Mouse (Mus musculus) liver, embryonic 16.5 days (tissue): ENCODE data around the gene Tas2r143. TPM values are rescaled to one million over a fixed set of nuclear protein-coding genes. Genes with fewer than 3 reads are reported as not detected.

Experiments
- ATAC-seq: fragments of 200-750 bp; cut with Nextera tagmentation; 2 replicates; pipeline ENCODE4 v1.8.0; 2017; ENCODE audit warnings: low read depth, mild to moderate bottlenecking, moderate number of reproducible peaks, moderate library complexity
- H3K27ac ChIP-seq: fragments of 300-500 bp; sonication (generic); 2 replicates; pipeline ENCODE4 v1.5.1; 2014; ENCODE audit warnings: mild to moderate bottlenecking, low read length
- H3K27me3 ChIP-seq: fragments of 300-500 bp; sonication (generic); 2 replicates; pipeline ENCODE4 v1.6.1; 2014; ENCODE audit warnings: low read depth, low read length, mixed read lengths; ENCODE audit not compliant: control insufficient read depth, insufficient read depth
- H3K36me3 ChIP-seq: fragments of 300-500 bp; sonication (generic); 2 replicates; pipeline ENCODE4 v1.6.1; 2014; ENCODE audit warnings: mild to moderate bottlenecking; ENCODE audit not compliant: control insufficient read depth, insufficient read depth
- H3K4me1 ChIP-seq: fragments of 300-500 bp; sonication (generic); 2 replicates; pipeline ENCODE4 v1.6.1; 2014; ENCODE audit warnings: low read depth, low read length, mixed read lengths; ENCODE audit not compliant: control insufficient read depth
- H3K4me2 ChIP-seq: fragments of 300-500 bp; sonication (generic); 2 replicates; pipeline ENCODE4 v1.6.1; 2014; ENCODE audit warnings: low read depth, low read length, mixed read lengths
- H3K4me3 ChIP-seq: fragments of 300-500 bp; sonication (generic); 2 replicates; pipeline ENCODE4 v1.5.1; 2014; ENCODE audit warnings: low read depth, mild to moderate bottlenecking, low read length
- H3K9ac ChIP-seq: fragments of 300-500 bp; sonication (generic); 2 replicates; pipeline ENCODE4 v1.6.1; 2014; ENCODE audit warnings: low read depth, low read length
- H3K9me3 ChIP-seq: fragments of 300-500 bp; sonication (generic); replicated peaks from 2 replicates; pipeline ENCODE4 v1.6.1; 2016; ENCODE audit warnings: low read length; ENCODE audit not compliant: control insufficient read depth
- WGBS: fragments of 180-500 bp; shearing (Covaris S2); extraction: QIAGEN DNeasy Blood & Tissue Kit; methylation state at CpG from one replicate; pipeline ENCODE4 v1.1.7; 2014; ENCODE audit not compliant: insufficient replicate concordance; 5-methylcytosine and 5-hydroxymethylcytosine counted together
- polyA plus RNA-seq: library from polyadenylated mRNA; unstranded; fragments of >200 nt; fragmentation: Nextera tagmentation; extraction: Ambion mirVana; gene quantifications from 2 replicates; pipeline ENCODE4 v1.2.1, GENCODE M21; 2015

Tas2r143 gene
- polyA plus RNA-seq, 1 experiment from 2014 or later = not detected

DNA sequence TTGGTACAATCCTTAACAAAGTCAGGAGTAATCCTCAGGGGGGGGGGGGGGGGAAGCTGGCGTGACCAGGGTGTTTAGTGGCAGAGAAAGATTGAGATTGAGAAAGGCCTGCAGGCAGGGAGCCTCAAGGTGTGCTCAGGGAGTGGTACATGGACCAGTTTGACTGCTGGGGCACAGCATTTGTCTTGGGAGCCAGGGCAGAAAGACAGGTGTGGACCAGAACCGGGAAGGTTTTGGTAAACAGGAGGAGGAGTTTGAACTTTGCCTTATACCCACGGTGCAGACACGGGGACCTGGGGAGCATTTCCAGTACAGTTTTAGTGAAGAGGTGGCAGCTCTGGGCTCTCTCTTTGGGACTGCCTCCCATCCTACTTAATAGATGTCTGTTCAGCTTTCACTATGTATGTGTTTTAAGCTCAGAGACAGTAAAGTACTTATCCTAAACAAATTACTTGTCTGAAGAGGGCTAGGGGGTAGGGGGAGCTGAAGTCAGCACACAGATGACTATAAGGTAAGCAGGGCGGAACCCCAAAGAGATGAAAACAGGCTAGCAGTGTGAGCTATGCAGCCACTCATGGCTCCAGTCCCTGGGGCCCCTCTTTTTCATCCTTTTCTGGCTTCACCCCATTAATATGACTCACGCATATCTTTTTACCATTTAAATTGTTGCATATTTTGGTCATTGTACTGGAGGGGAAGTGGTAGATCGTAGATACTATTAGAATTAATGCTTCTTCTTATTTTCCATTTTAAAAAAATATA is 26.2 kb upstream of the Tas2r143 start:
- Histone ChIP-seq H3K9me3 (no peaks in the 10 kb centered on the region), H3K4me3 (peak overlapping the region; percentile 58), H3K36me3 (no peaks in the 10 kb centered on the region), H3K27me3 (no peaks in the 10 kb centered on the region), H3K4me2 (peak overlapping the region; percentile 66), H3K4me1 (no peaks in the 10 kb centered on the region; the same call in 1 of the 2 replicates), H3K27ac (peak overlapping the region; percentile 37; the same call in 1 of the 2 replicates), H3K9ac (peak overlapping the region; percentile 52; the same call in 1 of the 2 replicates)
- 31% methylated on average over 7 of the region's 7 CpGs for WGBS
- no peak for ATAC-seq

GRCm38 (mm10) chr6:42374701-42375100 is 25.3 kb upstream of the Tas2r143 start:
- no peak overlapping the region for H3K4me3 ChIP-seq
- no peak overlapping the region for H3K27ac ChIP-seq
- no peaks in the 10 kb centered on the region for H3K9me3 ChIP-seq
- 54% methylated on average over 4 of the region's 4 CpGs for WGBS
- no peak for ATAC-seq
- no peak overlapping the region for H3K4me2 ChIP-seq
- no peaks in the 10 kb centered on the region for H3K27me3 ChIP-seq
- H3K4me1 ChIP-seq = no peaks in the 10 kb centered on the region; the same call in 1 of the 2 replicates
- no peaks in the 10 kb centered on the region for H3K36me3 ChIP-seq
- H3K9ac ChIP-seq = no peak overlapping the region

GRCm38 (mm10) chr6:42375131-42375530 is 24.9 kb upstream of the Tas2r143 start:
- Histone ChIP-seq H3K4me1 (no peaks in the 10 kb centered on the region; the same call in 1 of the 2 replicates), H3K27ac (no peak overlapping the region), H3K36me3 (no peaks in the 10 kb centered on the region), H3K27me3 (no peaks in the 10 kb centered on the region), H3K9me3 (no peaks in the 10 kb centered on the region), H3K9ac (no peak overlapping the region), H3K4me2 (no peak overlapping the region), H3K4me3 (no peak overlapping the region)
- WGBS = 67% methylated on average over 2 of the region's 2 CpGs
- ATAC-seq = no peak

- Histone ChIP-seq H3K27ac (no peak overlapping the region), H3K4me3 (no peak overlapping the region), H3K36me3 (no peaks in the 10 kb centered on the region), H3K9ac (no peak overlapping the region), H3K4me2 (no peak overlapping the region), H3K4me1 (no peaks in the 10 kb centered on the region; the same call in 1 of the 2 replicates), H3K27me3 (no peaks in the 10 kb centered on the region), H3K9me3 (no peaks in the 10 kb centered on the region)
- 27% methylated on average over 4 of the region's 4 CpGs for WGBS
- ATAC-seq = no peak
These were observed 24.0 kb upstream of the Tas2r143 start for GRCm38 (mm10) chr6:42376016-42376415.

DNA sequence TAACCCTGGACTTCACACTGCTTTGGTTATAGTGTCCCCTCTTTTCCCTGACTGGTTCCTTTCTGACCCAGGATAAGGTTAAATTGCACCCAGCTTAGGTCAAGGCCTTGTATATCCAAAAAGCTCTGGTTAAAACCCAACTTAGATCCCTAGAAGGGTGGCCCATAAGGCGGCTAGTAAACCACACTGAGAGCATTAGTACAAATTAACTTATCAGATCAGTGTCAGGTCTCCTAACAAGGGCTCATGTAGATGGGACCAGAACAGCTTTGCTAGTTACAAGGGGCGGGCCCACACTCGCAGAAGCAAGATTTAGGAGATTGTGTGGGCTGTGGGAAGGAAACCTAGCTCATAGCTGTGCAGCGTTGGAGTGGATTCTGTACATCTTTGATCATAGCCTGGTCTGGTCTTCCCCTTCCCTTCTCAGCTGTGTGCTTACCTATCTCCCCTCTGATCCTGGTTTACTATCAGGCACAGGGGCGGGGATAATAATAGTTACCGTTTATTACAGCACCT is 23.5 kb upstream of the Tas2r143 start:
- Histone ChIP-seq H3K36me3 (no peaks in the 10 kb centered on the region), H3K27me3 (no peaks in the 10 kb centered on the region), H3K9me3 (no peaks in the 10 kb centered on the region), H3K9ac (no peak overlapping the region), H3K27ac (no peak overlapping the region), H3K4me1 (no peaks in the 10 kb centered on the region; the same call in 1 of the 2 replicates), H3K4me3 (no peak overlapping the region), H3K4me2 (no peak overlapping the region)
- no peak for ATAC-seq
- WGBS = 36% methylated on average over 6 of the region's 6 CpGs

GRCm38 (mm10) chr6:42377280-42377679 is 22.8 kb upstream of the Tas2r143 start:
- Histone ChIP-seq H3K4me2 (no peak overlapping the region), H3K4me3 (no peak overlapping the region), H3K4me1 (no peaks in the 10 kb centered on the region; the same call in 1 of the 2 replicates), H3K36me3 (no peaks in the 10 kb centered on the region), H3K9ac (no peak overlapping the region), H3K9me3 (no peaks in the 10 kb centered on the region), H3K27me3 (no peaks in the 10 kb centered on the region), H3K27ac (no peak overlapping the region)
- 59% methylated on average over 5 of the region's 5 CpGs for WGBS
- no peak for ATAC-seq

GRCm38 (mm10) chr6:42379551-42379950 is 20.5 kb upstream of the Tas2r143 start:
- Histone ChIP-seq H3K4me3 (no peak overlapping the region), H3K4me1 (no peaks in the 10 kb centered on the region), H3K36me3 (no peaks in the 10 kb centered on the region), H3K4me2 (no peak overlapping the region), H3K9me3 (no peaks in the 10 kb centered on the region), H3K9ac (no peak overlapping the region), H3K27me3 (no peaks in the 10 kb centered on the region), H3K27ac (no peak overlapping the region)
- WGBS = 62% methylated on average over 3 of the region's 3 CpGs
- no peak for ATAC-seq

DNA sequence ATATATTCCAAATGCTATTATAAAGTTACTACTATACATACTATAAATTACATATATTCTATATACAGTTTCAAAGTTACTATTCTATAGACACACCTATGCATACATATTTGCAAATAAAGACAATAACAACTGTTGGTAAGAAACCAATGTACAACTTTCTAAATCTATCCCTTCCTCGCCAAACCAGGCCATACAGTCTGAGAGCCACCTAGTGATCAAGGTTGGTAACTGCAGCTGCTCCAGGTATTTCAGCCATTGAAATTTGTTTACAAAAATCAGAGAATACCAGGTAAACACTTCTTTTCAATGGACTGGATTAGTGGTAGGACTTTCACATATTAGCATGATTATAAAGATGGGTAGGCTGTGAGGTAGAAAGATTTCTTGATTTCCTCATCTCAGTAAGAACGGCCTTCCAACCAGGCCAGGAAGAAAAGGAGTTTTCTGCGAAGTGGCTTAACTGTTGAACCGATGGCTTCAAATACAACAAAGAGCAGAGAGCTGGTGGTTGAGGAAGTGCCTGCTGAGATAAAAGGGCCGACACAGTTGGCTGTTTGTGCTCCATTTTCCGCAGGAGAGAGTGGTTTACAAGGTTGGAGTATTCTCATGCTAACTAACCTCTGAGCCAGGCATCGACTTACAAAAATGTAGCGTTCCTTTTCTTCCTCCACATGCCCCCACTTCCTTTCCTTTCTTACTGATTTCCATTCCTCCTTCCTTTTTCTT is 19.5 kb upstream of the Tas2r143 start:
- no peak overlapping the region for H3K27ac ChIP-seq
- H3K4me2 ChIP-seq = no peak overlapping the region
- no peak overlapping the region for H3K4me3 ChIP-seq
- H3K9me3 ChIP-seq = no peaks in the 10 kb centered on the region
- no peak for ATAC-seq
- H3K4me1 ChIP-seq = no peaks in the 10 kb centered on the region
- WGBS = 25% methylated on average over 8 of the region's 8 CpGs
- H3K36me3 ChIP-seq = no peaks in the 10 kb centered on the region
- H3K9ac ChIP-seq = no peak overlapping the region
- H3K27me3 ChIP-seq = no peaks in the 10 kb centered on the region

- H3K27ac ChIP-seq = no peak overlapping the region
- H3K4me3 ChIP-seq = no peak overlapping the region
- H3K4me2 ChIP-seq = no peak overlapping the region
- no peak for ATAC-seq
- no peak overlapping the region for H3K9ac ChIP-seq
- no peaks in the 10 kb centered on the region for H3K9me3 ChIP-seq
- 57% methylated on average over 2 of the region's 2 CpGs for WGBS
- H3K36me3 ChIP-seq = no peaks in the 10 kb centered on the region
- H3K4me1 ChIP-seq = no peaks in the 10 kb centered on the region
- no peaks in the 10 kb centered on the region for H3K27me3 ChIP-seq
These were observed 18.8 kb upstream of the Tas2r143 start for GRCm38 (mm10) chr6:42381221-42381620.
